Mouse (Mus musculus): ENCODE measurements at regions not wholly inside any gene's neighbourhood (a gene's known extent, or its start where the extent isn't known, plus 50 kb on each side); places are given as distances from the start of the nearest gene placed in this dataset.

- no peak for DNase-seq
Observed at GRCm38 (mm10) chr17:22795213-22795612, 71.7 kb downstream of the Zfp945 start.

GRCm38 (mm10) chr17:22784481-22784880, 82.5 kb downstream of the Zfp945 start:
- no peak for DNase-seq

GRCm38 (mm10) chr17:22745736-22746135, 121.2 kb downstream of the Zfp945 start:
- no peak for DNase-seq

GRCm38 (mm10) chr17:22739581-22740178, 127.3 kb downstream of the Zfp945 start:
- peak; percentile 65 for DNase-seq

GRCm38 (mm10) chr17:22739173-22739572, 127.8 kb downstream of the Zfp945 start:
- no peak for DNase-seq

- DNase-seq, result no peak
Observed at GRCm38 (mm10) chr17:22736360-22736759, 130.6 kb downstream of the Zfp945 start.
